11 mouse cellular contexts compared by ENCODE assay signal in the genomic region with DNA sequence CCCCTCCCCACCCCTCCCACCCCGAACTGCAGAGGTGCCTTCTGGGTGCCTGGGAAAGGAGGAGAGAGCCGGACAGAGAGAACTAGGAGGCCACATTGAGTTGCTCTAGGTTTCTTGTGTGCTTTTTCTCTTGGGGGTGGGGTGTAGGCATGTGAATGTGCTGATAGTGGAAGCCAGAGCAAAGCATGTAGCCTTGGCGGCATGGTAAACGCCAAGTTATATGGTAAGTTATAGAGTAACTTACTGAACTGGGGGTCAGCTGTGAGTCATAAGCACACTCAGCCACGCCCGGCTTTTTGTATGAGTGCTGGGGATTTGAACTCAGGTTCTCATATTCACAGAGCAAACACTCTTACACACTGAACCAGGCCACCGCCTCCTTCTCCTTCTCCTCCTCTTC. TPM values are rescaled to one million over a fixed set of nuclear protein-coding genes. Genes with fewer than 3 reads are reported as not detected.
A peak's percentile ranks its signal among the peaks of the same experiment; 100 is the strongest.
DNase-seq lines count a peak whose midpoint lies in the region; ATAC-seq and TF ChIP-seq lines count a peak whose summit lies in the region.
"Had no signal": no experiment of that assay in that cellular context is flagged by ENCODE, and none has a peak within 500 bp of the region (broad histone marks: within the 10 kb centered on the region; RNA-seq: fewer than 3 reads in every experiment).

No protein-coding gene starts in this region.

- no peak for TF ChIP-seq CTCF in heart, postnatal 0 days (IDR thresholded peaks at IDR 0.05; ENCODE audit: low read depth)

- WGBS in heart, postnatal 0 days = 58% methylated on average over 7 of the region's 7 CpGs
- 25% methylated on average over 7 of the region's 7 CpGs for WGBS in liver, embryonic 12.5 days (ENCODE audit: insufficient replicate concordance)

- H3K9me3 ChIP-seq in heart, postnatal 0 days (replicated peaks; ENCODE audit: control insufficient read depth, low read length) = no peaks in the 10 kb centered on the region
- no peaks in the 10 kb centered on the region for H3K9me3 ChIP-seq in liver, embryonic 12.5 days (replicated peaks)

- H3K27me3 ChIP-seq in heart, postnatal 0 days (ENCODE audit: control insufficient read depth, insufficient read depth, low read length) = no peaks in the 10 kb centered on the region
- no peaks in the 10 kb centered on the region for H3K27me3 ChIP-seq in liver, embryonic 12.5 days (replicated peaks)

- ATAC-seq in heart, postnatal 0 days (ENCODE audit: insufficient read depth, low read depth) = no peak
- peak; percentile 78 for ATAC-seq in liver, embryonic 12.5 days

- H3K4me3 ChIP-seq in heart, postnatal 0 days (ENCODE audit: low read depth, low read length) = no peak overlapping the region
- peak overlapping the region; percentile 24 for H3K4me3 ChIP-seq in liver, embryonic 12.5 days
- H3K4me3 ChIP-seq: left cerebral cortex, adult 2 months had no signal

- DNase-seq in heart, postnatal 0 days (ENCODE audit: low spot score) = no peak
- no peak for DNase-seq in heart, adult 9 months (ENCODE audit: low spot score in 2 of 2)
- DNase-seq in 416B (ENCODE audit: low read depth) = peak; percentile 51
- peak; percentile 59 for DNase-seq in NIH3T3 (ENCODE audit: low read depth)
- DNase-seq in spleen, adult 18-20 months = no peak
- no peak for DNase-seq in adrenal gland, adult 2 months
- no peak for DNase-seq in testis, postnatal 10 days (ENCODE audit: low spot score)

- no peak for TF ChIP-seq EP300 in heart, postnatal 0 days (IDR thresholded peaks at IDR 0.05; ENCODE audit: low read depth)

- no peak overlapping the region for H3K4me2 ChIP-seq in heart, postnatal 0 days (ENCODE audit: low read depth, low read length)
- peak overlapping the region; percentile 65 for H3K4me2 ChIP-seq in liver, embryonic 12.5 days

- H3K36me3 ChIP-seq in heart, postnatal 0 days (replicated peaks; ENCODE audit: control insufficient read depth, insufficient read depth, low read length) = no peaks in the 10 kb centered on the region
- peaks cover 9% of the 10 kb centered on the region; the same call in 1 of the 2 replicates for H3K36me3 ChIP-seq in liver, embryonic 12.5 days

- H3K9ac ChIP-seq in heart, postnatal 0 days (replicated peaks; ENCODE audit: low read depth, low read length) = no peak overlapping the region
- peak overlapping the region; percentile 65 for H3K9ac ChIP-seq in liver, embryonic 12.5 days

- H3K27ac ChIP-seq in heart, postnatal 0 days (ENCODE audit: low read depth) = peak overlapping the region; percentile 36; the same call in 1 of the 2 replicates
- peak overlapping the region; percentile 96 for H3K27ac ChIP-seq in liver, embryonic 12.5 days
- H3K27ac ChIP-seq: macrophage had no signal

- H3K4me1 ChIP-seq in heart, postnatal 0 days (ENCODE audit: control insufficient read depth, insufficient read depth) = peaks cover 64% of the 10 kb centered on the region
- peaks cover 97% of the 10 kb centered on the region for H3K4me1 ChIP-seq in liver, embryonic 12.5 days

RNA-seq across cellular contexts. Expression of gene Srebf2, which starts 17.5 kb away (rescaled TPM):
- total RNA-seq in heart, postnatal 0 days (2014; rRNA removed; ENCODE audit: low replicate concordance) = 86.3 and 90.3 TPM in 2 replicates
- 58.0 and 68.3 TPM in 2 replicates for polyA plus RNA-seq in heart, postnatal 0 days (2015; fragmentation: Nextera tagmentation; extraction: Ambion mirVana)
- polyA plus RNA-seq in liver, embryonic 12.5 days (2016; fragmentation: Nextera tagmentation; extraction: Ambion mirVana) = 96.9 and 99.4 TPM in 2 replicates
- total RNA-seq in adrenal gland, adult 2 months (2021) = 100 to 1,000 TPM in 1 of 2 experiments, 10 to 100 TPM in 1; 93.2 to 101 TPM
- polyA plus RNA-seq in adrenal gland, adult 2 months (2012; rRNA removed) = 232 and 261 TPM in 2 replicates

RNA-seq across cellular contexts. Expression of gene Ccdc134, which starts 36.8 kb away (rescaled TPM):
- total RNA-seq in heart, postnatal 0 days (2014; rRNA removed; ENCODE audit: low replicate concordance) = 4.9 and 6.9 TPM in 2 replicates
- polyA plus RNA-seq in heart, postnatal 0 days (2015; fragmentation: Nextera tagmentation; extraction: Ambion mirVana) = 5.9 and 6.5 TPM in 2 replicates
- polyA plus RNA-seq in liver, embryonic 12.5 days (2016; fragmentation: Nextera tagmentation; extraction: Ambion mirVana) = 12.2 TPM in 2 replicates
- 1 to 10 TPM; 6.2 to 8.5 TPM for total RNA-seq in adrenal gland, adult 2 months (2021)
- polyA plus RNA-seq in adrenal gland, adult 2 months (2012; rRNA removed) = 20.7 and 26.5 TPM in 2 replicates

RNA-seq across cellular contexts. Expression of gene Shisa8, which starts 48.1 kb away (rescaled TPM):
- 0.19 and 7.5 TPM in 2 replicates for total RNA-seq in heart, postnatal 0 days (2014; rRNA removed; ENCODE audit: low replicate concordance)
- 0.07 and 0.23 TPM in 2 replicates for polyA plus RNA-seq in heart, postnatal 0 days (2015; fragmentation: Nextera tagmentation; extraction: Ambion mirVana)
- 0.31 and 0.37 TPM in 2 replicates for polyA plus RNA-seq in liver, embryonic 12.5 days (2016; fragmentation: Nextera tagmentation; extraction: Ambion mirVana)
- under 1 TPM in 1 of 2 experiments, not detected in 1; 0.69 TPM for total RNA-seq in adrenal gland, adult 2 months (2021)
- 1.3 and 2.5 TPM in 2 replicates for polyA plus RNA-seq in adrenal gland, adult 2 months (2012; rRNA removed)
- total RNA-seq: gastrocnemius, adult 18-20 months had no signal
- polyA plus RNA-seq: macrophage had no signal

RNA-seq across cellular contexts. Expression of gene Tnfrsf13c, which starts 59.7 kb away (rescaled TPM):
- 1.5 TPM in 1 of 2 replicates, not detected in the other for total RNA-seq in heart, postnatal 0 days (2014; rRNA removed; ENCODE audit: low replicate concordance)
- polyA plus RNA-seq in heart, postnatal 0 days (2015; fragmentation: Nextera tagmentation; extraction: Ambion mirVana) = not detected in 2 replicates
- 0.30 TPM in 2 replicates for polyA plus RNA-seq in liver, embryonic 12.5 days (2016; fragmentation: Nextera tagmentation; extraction: Ambion mirVana)
- total RNA-seq in adrenal gland, adult 2 months (2021) = not detected
- 0.08 and 0.15 TPM in 2 replicates for polyA plus RNA-seq in adrenal gland, adult 2 months (2012; rRNA removed)
- total RNA-seq: gastrocnemius, adult 18-20 months had no signal

Comparison
In these comparisons a context has a peak if more than half of its experiments do, and no peak if none do; other contexts are left out.
1. DNase-seq: peak in 416B (single experiment) and NIH3T3 (single experiment); none in heart, postnatal 0 days (single experiment), heart, adult 9 months (0 of 2), spleen, adult 18-20 months (0 of 2), adrenal gland, adult 2 months (single experiment) and testis, postnatal 10 days (single experiment).